ENCODE assay signal across 7 mouse cellular contexts in the genomic region with DNA sequence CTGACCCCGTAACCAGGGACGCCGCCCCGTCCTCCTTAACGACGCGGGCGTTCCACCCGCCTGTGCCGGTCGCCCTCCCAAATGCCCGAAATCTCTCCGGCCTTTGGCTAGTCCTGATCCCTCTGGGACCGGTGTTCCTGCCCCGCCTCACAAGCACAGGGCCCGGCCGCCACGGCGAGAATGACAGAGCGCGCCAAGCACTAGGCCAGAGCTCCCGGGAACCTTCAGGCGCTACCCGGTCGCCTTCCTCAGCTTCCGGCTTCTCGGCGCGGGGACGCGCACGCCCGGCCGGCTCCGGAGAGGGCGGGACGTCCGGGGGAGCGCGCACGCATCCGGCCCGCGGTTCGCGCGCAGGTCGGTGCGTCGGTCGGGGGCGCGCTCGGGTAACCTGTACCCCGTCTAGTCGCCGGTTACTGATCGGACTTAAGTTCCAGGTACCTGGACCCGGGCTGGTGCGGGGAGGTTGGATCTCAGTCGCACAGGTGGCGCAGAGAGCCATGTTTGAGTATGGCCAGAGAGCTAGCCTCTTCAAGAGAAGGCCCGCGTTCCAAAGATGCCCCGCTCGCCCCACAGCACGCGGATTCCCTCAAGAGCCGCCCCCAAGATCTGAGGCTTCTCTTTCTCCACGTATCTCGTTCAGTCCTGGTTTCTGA. TPM values are rescaled to one million over a fixed set of nuclear protein-coding genes. Genes with fewer than 3 reads are reported as not detected.
A peak's percentile ranks its signal among the peaks of the same experiment; 100 is the strongest.
DNase-seq lines count a peak whose midpoint lies in the region; ATAC-seq and TF ChIP-seq lines count a peak whose summit lies in the region.

A gene (plus strand): TSS at position 41 of the 653 bp plus-strand sequence.

- under 1% methylated on average over 71 of the region's 71 CpGs for WGBS in embryonic facial prominence, embryonic 12.5 days
- under 1% methylated on average over 71 of the region's 71 CpGs for WGBS in kidney, adult 2 months
- under 1% methylated on average over 71 of the region's 71 CpGs for WGBS in limb, embryonic 12.5 days
- WGBS in midbrain, embryonic 15.5 days: under 1% methylated on average over 71 of the region's 71 CpGs
- under 1% methylated on average over 71 of the region's 71 CpGs for WGBS in spleen, adult 2 months

- H3K9ac ChIP-seq in embryonic facial prominence, embryonic 12.5 days: peak within 1 kb of the TSS; percentile 73
- peak within 1 kb of the TSS; percentile 79 for H3K9ac ChIP-seq in limb, embryonic 12.5 days (replicated peaks)
- H3K9ac ChIP-seq in midbrain, embryonic 15.5 days: peak within 1 kb of the TSS; percentile 85

- peak; percentile 93 for DNase-seq in adrenal gland, postnatal 25 days
- DNase-seq in heart, adult 18-20 months: peak; percentile 93 to 94
- DNase-seq in kidney, adult 2 months: peak; percentile 96
- peak; percentile 88 to 89 for DNase-seq in spleen, adult 2 months (ENCODE audit: low read depth in 1 of 2, low spot score in 2 of 2)

- peak within 1 kb of the TSS; percentile 82 for H3K27ac ChIP-seq in embryonic facial prominence, embryonic 12.5 days
- H3K27ac ChIP-seq in kidney, adult 2 months (ENCODE audit: insufficient read depth, low read depth, low read length): peak within 1 kb of the TSS; percentile 96
- H3K27ac ChIP-seq in limb, embryonic 12.5 days: peak within 1 kb of the TSS; percentile 87
- peak within 1 kb of the TSS; percentile 94 for H3K27ac ChIP-seq in midbrain, embryonic 15.5 days
- H3K27ac ChIP-seq in spleen, adult 2 months (ENCODE audit: insufficient read depth, low read length): peak within 1 kb of the TSS; percentile 99

- H3K27me3 ChIP-seq in embryonic facial prominence, embryonic 12.5 days: no peaks in the 10 kb centered on the region
- H3K27me3 ChIP-seq in kidney, adult 2 months (replicated peaks; ENCODE audit: control insufficient read depth, insufficient read depth, low read length): no peaks in the 10 kb centered on the region
- no peaks in the 10 kb centered on the region for H3K27me3 ChIP-seq in limb, embryonic 12.5 days
- no peaks in the 10 kb centered on the region for H3K27me3 ChIP-seq in midbrain, embryonic 15.5 days (replicated peaks)
- no peaks in the 10 kb centered on the region for H3K27me3 ChIP-seq in spleen, adult 2 months (ENCODE audit: control insufficient read depth, insufficient read depth, low read length)

- peak; percentile 26 for TF ChIP-seq POLR2A in kidney, adult 2 months (IDR thresholded peaks at IDR 0.05; ENCODE audit: low read depth, low read length)
- peak; percentile 55 for TF ChIP-seq POLR2A in spleen, adult 2 months (IDR thresholded peaks at IDR 0.05; ENCODE audit: low read depth, low read length)

- ATAC-seq in embryonic facial prominence, embryonic 12.5 days (ENCODE audit: insufficient number of reproducible peaks, insufficient read depth, low FRiP score, low TSS enrichment): peak; percentile 96
- ATAC-seq in limb, embryonic 12.5 days (ENCODE audit: insufficient number of reproducible peaks, insufficient read depth, low FRiP score, low TSS enrichment, low read depth): peak; percentile 91
- peak; percentile 96 for ATAC-seq in midbrain, embryonic 15.5 days (replicated peaks)

- H3K4me2 ChIP-seq in embryonic facial prominence, embryonic 12.5 days (replicated peaks): peak within 1 kb of the TSS; percentile 77
- peak within 1 kb of the TSS; percentile 74 for H3K4me2 ChIP-seq in limb, embryonic 12.5 days
- peak within 1 kb of the TSS; percentile 78 for H3K4me2 ChIP-seq in midbrain, embryonic 15.5 days

- peak within 1 kb of the TSS; percentile 75 for H3K4me3 ChIP-seq in embryonic facial prominence, embryonic 12.5 days
- H3K4me3 ChIP-seq in kidney, adult 2 months (ENCODE audit: insufficient read depth, low read depth, low read length): peak within 1 kb of the TSS; percentile 83
- peak within 1 kb of the TSS; percentile 76 for H3K4me3 ChIP-seq in limb, embryonic 12.5 days (replicated peaks)
- H3K4me3 ChIP-seq in midbrain, embryonic 15.5 days: peak within 1 kb of the TSS; percentile 90
- peak within 1 kb of the TSS; percentile 98 for H3K4me3 ChIP-seq in spleen, adult 2 months (ENCODE audit: extremely low read depth, insufficient read depth, insufficient read length)

- H3K4me1 ChIP-seq in embryonic facial prominence, embryonic 12.5 days: peaks cover 5% of the 10 kb centered on the region; the same call in 1 of the 2 replicates
- H3K4me1 ChIP-seq in kidney, adult 2 months (ENCODE audit: control insufficient read depth, insufficient read depth, low read length): peaks cover 3% of the 10 kb centered on the region; the same call in 1 of the 2 replicates
- H3K4me1 ChIP-seq in limb, embryonic 12.5 days (replicated peaks): no peaks in the 10 kb centered on the region; the same call in 1 of the 2 replicates
- H3K4me1 ChIP-seq in midbrain, embryonic 15.5 days: peaks cover 5% of the 10 kb centered on the region
- H3K4me1 ChIP-seq in spleen, adult 2 months (ENCODE audit: control insufficient read depth, insufficient read depth, insufficient read length): peaks cover 3% of the 10 kb centered on the region; the same call in 1 of the 2 replicates

- no peaks in the 10 kb centered on the region for H3K36me3 ChIP-seq in embryonic facial prominence, embryonic 12.5 days
- H3K36me3 ChIP-seq in kidney, adult 2 months (ENCODE audit: control insufficient read depth, insufficient read depth, low read length): no peaks in the 10 kb centered on the region; the same call in 1 of the 2 replicates
- no peaks in the 10 kb centered on the region for H3K36me3 ChIP-seq in limb, embryonic 12.5 days
- H3K36me3 ChIP-seq in midbrain, embryonic 15.5 days (replicated peaks): no peaks in the 10 kb centered on the region
- peaks cover 2% of the 10 kb centered on the region for H3K36me3 ChIP-seq in spleen, adult 2 months (ENCODE audit: control insufficient read depth, insufficient read depth, low read length)

- no peak for TF ChIP-seq CTCF in kidney, adult 2 months (conservative IDR thresholded peaks at IDR 0.05; ENCODE audit: insufficient read depth, insufficient read length, low read depth, low read length)
- no peak for TF ChIP-seq CTCF in spleen, adult 2 months (IDR thresholded peaks at IDR 0.05; ENCODE audit: extremely low read depth, insufficient read depth, insufficient read length, insufficient replicate concordance)

- H3K9me3 ChIP-seq in embryonic facial prominence, embryonic 12.5 days: no peaks in the 10 kb centered on the region
- no peaks in the 10 kb centered on the region for H3K9me3 ChIP-seq in limb, embryonic 12.5 days
- H3K9me3 ChIP-seq in midbrain, embryonic 15.5 days: no peaks in the 10 kb centered on the region

RNA-seq across cellular contexts. Expression of the gene that starts here (rescaled TPM):
- total RNA-seq in adrenal gland, postnatal 25 days (2021): 138 and 152 TPM in 2 replicates
- 32.2 and 37.6 TPM in 2 replicates for polyA plus RNA-seq in embryonic facial prominence, embryonic 12.5 days (2016; fragmentation: Nextera tagmentation; extraction: Ambion mirVana)
- total RNA-seq in heart, adult 18-20 months (2021): 10 to 100 TPM; 31.5 to 37.7 TPM
- polyA plus RNA-seq in kidney, adult 2 months (2012; rRNA removed): 33.8 and 38.7 TPM in 2 replicates
- polyA plus RNA-seq in limb, embryonic 12.5 days (2016; fragmentation: Nextera tagmentation; extraction: Ambion mirVana): 35.4 and 37.6 TPM in 2 replicates
- 51.2 and 53.2 TPM in 2 replicates for polyA plus RNA-seq in midbrain, embryonic 15.5 days (2015; fragmentation: Nextera tagmentation; extraction: Ambion mirVana)
- polyA plus RNA-seq in spleen, adult 2 months (2012; rRNA removed): 12.2 and 13.7 TPM in 2 replicates

Comparison
In these comparisons a context has a peak if more than half of its experiments do, and no peak if none do; other contexts are left out.
1. Peak in every context shown above with its lines: DNase-seq, ATAC-seq, H3K4me3 ChIP-seq and H3K27ac ChIP-seq.